Mouse (Mus musculus): ENCODE data around the gene Vstm2l. TPM values are rescaled to one million over a fixed set of nuclear protein-coding genes. Genes with fewer than 3 reads are reported as not detected.

Vstm2l gene
- not detected for polyA plus RNA-seq (2017; shearing (Covaris generic))

DNA sequence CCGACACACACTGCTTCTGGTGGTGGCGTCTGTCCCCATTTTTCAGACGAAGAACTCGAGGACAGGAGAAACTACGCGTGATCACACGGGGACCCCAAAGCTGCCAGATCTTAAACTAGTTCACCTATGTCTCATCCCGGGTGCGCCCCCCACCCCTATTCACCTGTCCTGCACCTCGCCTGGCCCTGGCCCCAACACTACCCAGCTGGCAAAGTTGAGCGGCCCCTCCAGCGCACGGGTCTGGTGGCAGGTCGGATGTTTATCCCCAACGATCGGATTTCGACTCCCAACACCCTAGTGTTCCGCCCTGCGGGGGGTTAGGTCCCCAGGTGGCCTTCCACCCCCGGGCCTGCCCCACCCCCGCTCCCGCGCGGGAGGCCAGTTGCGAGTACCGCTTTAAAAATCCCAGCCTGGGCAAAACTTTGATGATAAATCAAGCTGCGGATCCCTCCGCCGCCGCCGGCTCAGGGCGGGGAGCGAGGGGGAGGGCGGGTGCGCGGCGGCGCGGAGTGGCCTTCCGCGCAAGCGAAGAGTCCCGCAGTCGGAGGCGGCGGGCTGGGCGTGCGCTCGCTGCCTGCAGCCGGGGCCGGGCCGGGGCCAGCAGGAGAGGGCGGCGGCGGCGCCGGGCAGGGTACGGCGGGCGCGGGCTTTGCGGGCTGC lies at the start of gene Vstm2l:
Gene Vstm2l, plus strand, starts transcription at position 549 of the 660 bp plus-strand sequence.

Other genes with a start within 250 kb of the Vstm2l start
- 68.5 TPM for gene Ctnnbl1, start 177.3 kb upstream of the Vstm2l start, polyA plus RNA-seq (2017; shearing (Covaris generic))
- gene Tti1, start 113.8 kb downstream of the Vstm2l start, polyA plus RNA-seq (2017; shearing (Covaris generic)): 16.3 TPM
- gene Rprd1b, start 113.8 kb downstream of the Vstm2l start, polyA plus RNA-seq (2017; shearing (Covaris generic)): 28.5 TPM
- gene Tgm2, start 231.8 kb downstream of the Vstm2l start, polyA plus RNA-seq (2017; shearing (Covaris generic)): 1.2 TPM